Mouse (Mus musculus): ENCODE measurements around the gene Kctd21.

Gene Kctd21

GRCm38 (mm10) chr7:97383496-97384132, 51.5 kb downstream of the Kctd21 start:
- DNase-seq (ENCODE audit: extremely low read depth, low read depth, low spot score): no peak

GRCm38 (mm10) chr7:97386106-97386805, 54.1 kb downstream of the Kctd21 start:
- no peak for DNase-seq (ENCODE audit: extremely low read depth, low read depth, low spot score)

- no peak for DNase-seq (ENCODE audit: extremely low read depth, low read depth, low spot score)
Measured at GRCm38 (mm10) chr7:97386806-97387370, 54.8 kb downstream of the Kctd21 start.

GRCm38 (mm10) chr7:97387561-97388147, 55.5 kb downstream of the Kctd21 start:
- DNase-seq (ENCODE audit: extremely low read depth, low read depth, low spot score): no peak

GRCm38 (mm10) chr7:97388541-97388940, 56.4 kb downstream of the Kctd21 start:
- DNase-seq (ENCODE audit: extremely low read depth, low read depth, low spot score): no peak

GRCm38 (mm10) chr7:97391293-97392078, 59.4 kb downstream of the Kctd21 start:
- no peak for DNase-seq (ENCODE audit: extremely low read depth, low read depth, low spot score)

- no peak for DNase-seq (ENCODE audit: extremely low read depth, low read depth, low spot score)
Measured at GRCm38 (mm10) chr7:97392079-97392445, 59.9 kb downstream of the Kctd21 start.

GRCm38 (mm10) chr7:97394375-97394774, 62.2 kb downstream of the Kctd21 start:
- DNase-seq (ENCODE audit: extremely low read depth, low read depth, low spot score): no peak

- no peak for DNase-seq (ENCODE audit: extremely low read depth, low read depth, low spot score)
Measured at GRCm38 (mm10) chr7:97398943-97399342, 66.8 kb downstream of the Kctd21 start.

Data from fat pad, adult 2 months (tissue).